Mouse (Mus musculus): ENCODE measurements around the gene Napb. TPM values are rescaled to one million over a fixed set of nuclear protein-coding genes. Genes with fewer than 3 reads are reported as not detected.

The Napb gene
- polyA plus RNA-seq, 1 experiment, result 219 TPM

DNA sequence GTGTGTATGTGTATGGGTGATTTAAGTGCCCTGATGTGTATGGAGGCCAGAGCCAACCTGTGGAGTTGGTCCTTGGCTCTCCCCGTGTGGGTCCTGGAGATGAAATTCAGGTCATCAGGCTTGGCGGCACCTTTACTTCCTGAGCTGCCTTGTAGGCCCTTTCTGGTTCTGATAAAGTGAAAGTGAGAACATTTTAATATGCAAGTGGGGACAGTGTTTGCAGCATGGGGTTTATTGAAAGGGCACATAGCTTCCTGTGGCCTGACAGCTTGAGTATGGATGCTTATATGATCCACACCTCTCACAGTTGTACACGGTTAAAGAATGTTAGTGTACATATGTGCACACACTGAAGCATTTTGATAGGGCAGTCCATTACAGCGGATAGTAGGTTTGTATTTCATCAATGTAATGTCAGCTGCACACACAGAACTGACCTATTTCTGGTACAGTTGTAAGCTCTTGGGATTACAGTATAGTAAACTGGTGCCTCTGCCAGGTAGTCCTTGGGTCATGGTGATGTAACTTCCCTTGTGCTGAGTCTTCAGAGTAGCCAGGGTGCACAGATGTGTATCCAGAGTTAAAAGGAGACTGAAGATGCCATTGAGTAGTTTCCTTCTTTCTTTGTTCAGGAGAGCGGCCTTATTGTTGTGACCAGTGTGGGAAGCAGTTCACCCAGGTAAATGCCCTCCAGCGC lies 42.7 kb downstream of the Napb start:
- Histone ChIP-seq H3K27ac (ENCODE audit: insufficient read depth, low read length) (no peak overlapping the region), H3K4me3 (ENCODE audit: insufficient read depth, low read length) (no peak overlapping the region), H3K4me1 (ENCODE audit: control insufficient read depth, insufficient read depth, low read length) (no peaks in the 10 kb centered on the region)
- TF ChIP-seq POLR2A (IDR thresholded peaks at IDR 0.05; ENCODE audit: extremely low read depth, insufficient read depth, low read length) (no peak), CTCF (IDR thresholded peaks at IDR 0.05; ENCODE audit: extremely low read depth, insufficient read depth, low read length) (no peak)

DNA sequence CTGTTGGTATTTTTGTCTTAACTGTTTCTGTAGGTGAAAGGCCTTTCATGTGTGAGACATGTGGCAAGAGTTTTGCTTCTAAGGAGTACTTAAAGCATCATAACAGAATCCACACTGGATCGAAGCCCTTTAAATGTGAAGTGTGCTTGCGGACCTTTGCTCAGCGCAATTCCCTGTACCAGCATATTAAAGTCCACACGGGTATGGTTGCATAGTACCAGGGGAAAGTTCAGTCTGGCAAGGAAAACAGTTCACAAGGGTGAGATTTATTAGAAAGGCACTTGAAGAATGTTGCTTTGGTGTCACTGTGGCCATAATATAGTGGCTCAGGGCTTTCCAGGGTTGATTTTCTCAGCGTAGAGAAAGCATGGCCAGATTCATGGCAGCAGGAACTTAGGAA lies 44.3 kb downstream of the Napb start:
- H3K27ac ChIP-seq (ENCODE audit: insufficient read depth, low read length), result no peak overlapping the region
- H3K4me3 ChIP-seq (ENCODE audit: insufficient read depth, low read length), result no peak overlapping the region
- no peaks in the 10 kb centered on the region for H3K4me1 ChIP-seq (ENCODE audit: control insufficient read depth, insufficient read depth, low read length)
- no peak for TF ChIP-seq CTCF (IDR thresholded peaks at IDR 0.05; ENCODE audit: extremely low read depth, insufficient read depth, low read length)
- no peak for TF ChIP-seq POLR2A (IDR thresholded peaks at IDR 0.05; ENCODE audit: extremely low read depth, insufficient read depth, low read length)

DNA sequence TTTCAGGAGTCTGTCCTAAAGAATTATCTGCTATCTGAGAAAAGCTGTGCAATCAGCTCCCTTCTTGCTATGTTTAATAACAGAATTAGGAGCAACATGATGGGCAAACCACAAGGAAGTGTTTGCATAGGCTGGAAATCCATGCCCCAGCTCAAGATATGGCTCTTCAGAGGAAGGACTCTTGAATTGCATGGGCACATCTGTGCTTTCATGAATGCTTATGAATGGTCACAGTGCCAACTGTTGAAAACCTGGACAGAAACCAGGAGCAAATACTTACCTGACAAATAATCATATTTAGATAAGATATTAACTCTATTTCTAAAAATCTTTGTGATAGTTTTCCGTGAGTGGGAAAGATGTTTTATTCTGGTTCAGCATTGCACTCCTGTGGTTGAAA lies 45.4 kb downstream of the Napb start:
- TF ChIP-seq POLR2A (IDR thresholded peaks at IDR 0.05; ENCODE audit: extremely low read depth, insufficient read depth, low read length) (no peak), CTCF (IDR thresholded peaks at IDR 0.05; ENCODE audit: extremely low read depth, insufficient read depth, low read length) (no peak)
- H3K27ac ChIP-seq (ENCODE audit: insufficient read depth, low read length), result no peak overlapping the region
- H3K4me3 ChIP-seq (ENCODE audit: insufficient read depth, low read length), result no peak overlapping the region
- H3K4me1 ChIP-seq (ENCODE audit: control insufficient read depth, insufficient read depth, low read length), result peaks cover 4% of the 10 kb centered on the region; the same call in 1 of the 2 replicates

GRCm38 (mm10) chr2:148685709-148686108 lies 46.6 kb downstream of the Napb start:
- H3K4me3 ChIP-seq (ENCODE audit: insufficient read depth, low read length), result no peak overlapping the region
- no peak overlapping the region for H3K27ac ChIP-seq (ENCODE audit: insufficient read depth, low read length)
- peaks cover 4% of the 10 kb centered on the region; the same call in 1 of the 2 replicates for H3K4me1 ChIP-seq (ENCODE audit: control insufficient read depth, insufficient read depth, low read length)
- TF ChIP-seq CTCF (IDR thresholded peaks at IDR 0.05; ENCODE audit: extremely low read depth, insufficient read depth, low read length), result no peak
- TF ChIP-seq POLR2A (IDR thresholded peaks at IDR 0.05; ENCODE audit: extremely low read depth, insufficient read depth, low read length), result no peak

GRCm38 (mm10) chr2:148684972-148685371 lies 47.3 kb downstream of the Napb start:
- TF ChIP-seq POLR2A (IDR thresholded peaks at IDR 0.05; ENCODE audit: extremely low read depth, insufficient read depth, low read length) (no peak), CTCF (IDR thresholded peaks at IDR 0.05; ENCODE audit: extremely low read depth, insufficient read depth, low read length) (no peak)
- Histone ChIP-seq H3K27ac (ENCODE audit: insufficient read depth, low read length) (no peak overlapping the region), H3K4me3 (ENCODE audit: insufficient read depth, low read length) (no peak overlapping the region), H3K4me1 (ENCODE audit: control insufficient read depth, insufficient read depth, low read length) (peaks cover 4% of the 10 kb centered on the region; the same call in 1 of the 2 replicates)

GRCm38 (mm10) chr2:148683031-148683430 lies 49.2 kb downstream of the Napb start:
- no peak overlapping the region for H3K4me3 ChIP-seq (ENCODE audit: insufficient read depth, low read length)
- TF ChIP-seq POLR2A (IDR thresholded peaks at IDR 0.05; ENCODE audit: extremely low read depth, insufficient read depth, low read length) (no peak), CTCF (IDR thresholded peaks at IDR 0.05; ENCODE audit: extremely low read depth, insufficient read depth, low read length) (no peak)
- peaks cover 7% of the 10 kb centered on the region; the same call in 1 of the 2 replicates for H3K4me1 ChIP-seq (ENCODE audit: control insufficient read depth, insufficient read depth, low read length)
- no peak overlapping the region for H3K27ac ChIP-seq (ENCODE audit: insufficient read depth, low read length)

- TF ChIP-seq CTCF (IDR thresholded peaks at IDR 0.05; ENCODE audit: extremely low read depth, insufficient read depth, low read length) (no peak), POLR2A (IDR thresholded peaks at IDR 0.05; ENCODE audit: extremely low read depth, insufficient read depth, low read length) (no peak)
- H3K4me3 ChIP-seq (ENCODE audit: insufficient read depth, low read length), result peak overlapping the region; percentile 96
- peak overlapping the region; percentile 36 for H3K27ac ChIP-seq (ENCODE audit: insufficient read depth, low read length)
- H3K4me1 ChIP-seq (ENCODE audit: control insufficient read depth, insufficient read depth, low read length), result peaks cover 7% of the 10 kb centered on the region; the same call in 1 of the 2 replicates
Observed at GRCm38 (mm10) chr2:148681461-148681891, 50.8 kb downstream of the Napb start.

DNA sequence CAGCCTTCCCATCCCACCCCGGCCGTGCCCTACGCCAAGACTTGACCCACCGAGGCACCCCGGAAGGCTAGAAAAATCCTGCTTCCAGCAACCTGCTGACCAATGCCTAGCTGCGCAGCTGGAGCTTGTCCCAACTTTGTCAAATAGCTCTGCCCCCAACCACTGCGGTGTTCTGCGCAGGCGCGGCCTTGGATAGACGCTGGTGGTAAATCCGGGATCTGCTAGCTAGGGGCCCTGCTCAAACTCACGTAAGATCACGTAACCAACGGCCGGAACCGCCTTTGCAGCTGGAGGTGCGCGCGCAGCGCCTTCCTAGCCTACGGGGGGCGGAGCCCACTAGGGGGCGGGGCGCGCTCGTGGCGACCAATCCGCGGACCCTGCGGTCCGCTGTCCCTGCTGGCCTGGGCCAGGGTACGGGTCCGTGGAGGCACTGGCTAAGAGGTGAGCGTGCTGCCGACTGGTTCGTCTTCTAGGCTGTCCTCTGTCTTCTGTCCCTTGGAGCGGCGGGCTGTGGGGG lies 51.4 kb downstream of the Napb start, which contains the start of gene Gzf1:
Gene Gzf1 (plus strand): TSS at position 249 of the 517 bp plus-strand sequence.
- TF ChIP-seq POLR2A (IDR thresholded peaks at IDR 0.05; ENCODE audit: extremely low read depth, insufficient read depth, low read length), result peak; percentile 67
- no peak for TF ChIP-seq CTCF (IDR thresholded peaks at IDR 0.05; ENCODE audit: extremely low read depth, insufficient read depth, low read length)
- peak within 1 kb of the TSS; percentile 96 for H3K4me3 ChIP-seq (ENCODE audit: insufficient read depth, low read length)
- H3K27ac ChIP-seq (ENCODE audit: insufficient read depth, low read length), result peak within 1 kb of the TSS; percentile 94
- peaks cover 7% of the 10 kb centered on the region; the same call in 1 of the 2 replicates for H3K4me1 ChIP-seq (ENCODE audit: control insufficient read depth, insufficient read depth, low read length)

DNA sequence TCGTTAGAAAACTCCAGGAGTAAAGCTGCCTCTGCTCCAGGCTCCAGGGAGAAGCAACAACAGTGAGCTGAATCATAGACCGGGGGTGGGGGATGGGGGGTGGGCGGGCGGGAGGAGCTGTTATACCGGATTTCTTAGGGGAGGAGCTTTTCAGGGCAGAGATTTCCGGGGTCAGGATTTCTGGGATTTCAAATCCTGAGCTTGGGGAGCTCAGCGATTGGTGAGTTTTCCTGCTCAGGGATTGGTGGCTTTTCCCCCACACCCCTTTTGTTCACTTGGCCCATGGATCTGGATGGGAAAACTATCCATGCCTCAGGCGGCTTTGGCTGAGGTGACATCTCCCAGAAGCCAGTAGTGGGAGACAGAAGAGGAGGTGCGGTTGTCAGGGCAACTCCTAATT lies 52.9 kb downstream of the Napb start:
- TF ChIP-seq POLR2A (IDR thresholded peaks at IDR 0.05; ENCODE audit: extremely low read depth, insufficient read depth, low read length), result peak; percentile 38; the same call in 1 of the 2 replicates
- TF ChIP-seq CTCF (IDR thresholded peaks at IDR 0.05; ENCODE audit: extremely low read depth, insufficient read depth, low read length), result no peak
- no peak overlapping the region for H3K4me3 ChIP-seq (ENCODE audit: insufficient read depth, low read length)
- no peak overlapping the region; the same call in 1 of the 2 replicates for H3K27ac ChIP-seq (ENCODE audit: insufficient read depth, low read length)
- peaks cover 7% of the 10 kb centered on the region; the same call in 1 of the 2 replicates for H3K4me1 ChIP-seq (ENCODE audit: control insufficient read depth, insufficient read depth, low read length)

GRCm38 (mm10) chr2:148677801-148678200 lies 54.5 kb downstream of the Napb start:
- TF ChIP-seq CTCF (IDR thresholded peaks at IDR 0.05; ENCODE audit: extremely low read depth, insufficient read depth, low read length), result no peak
- peak; percentile 84 for TF ChIP-seq POLR2A (IDR thresholded peaks at IDR 0.05; ENCODE audit: extremely low read depth, insufficient read depth, low read length)
- peak overlapping the region; percentile 13; the same call in 1 of the 2 replicates for H3K27ac ChIP-seq (ENCODE audit: insufficient read depth, low read length)
- H3K4me3 ChIP-seq (ENCODE audit: insufficient read depth, low read length), result peak overlapping the region; percentile 44
- H3K4me1 ChIP-seq (ENCODE audit: control insufficient read depth, insufficient read depth, low read length), result peaks cover 9% of the 10 kb centered on the region; the same call in 1 of the 2 replicates
